Mouse (Mus musculus): Measurements from ENCODE around the gene Zfp760. TPM values are rescaled to one million over a fixed set of nuclear protein-coding genes. Genes with fewer than 3 reads are reported as not detected.
"Not testable (repeated sequence)": the region's sequence is repeated elsewhere in the genome, so short reads cannot be mapped to it uniquely, and the experiment has no call there.

The Zfp760 gene
- polyA plus RNA-seq, 1 experiment = 0.02 TPM

- no peaks in the 10 kb centered on the region for H3K27me3 ChIP-seq (ENCODE audit: control insufficient read depth)
- no peaks in the 10 kb centered on the region for H3K9me3 ChIP-seq (ENCODE audit: control insufficient read depth, low read length)
- H3K4me1 ChIP-seq (ENCODE audit: control insufficient read depth) = peaks cover 53% of the 10 kb centered on the region
- peaks cover 33% of the 10 kb centered on the region for H3K36me3 ChIP-seq (ENCODE audit: control insufficient read depth)
- H3K4me3 ChIP-seq (replicated peaks) = peak overlapping the region; percentile 66
- TF ChIP-seq GATA1 (IDR thresholded peaks at IDR 0.05; ENCODE audit: low read length) (no peak), TAL1 (IDR thresholded peaks at IDR 0.05; ENCODE audit: low read length) (no peak)
Observed at GRCm38 (mm10) chr17:21708401-21708800, 860 bp downstream of the Zfp760 start.

- H3K4me1 ChIP-seq (ENCODE audit: control insufficient read depth) = peaks cover 19% of the 10 kb centered on the region
- not testable (repeated sequence) for H3K9me3 ChIP-seq (ENCODE audit: control insufficient read depth, low read length); H3K4me3 ChIP-seq (replicated peaks); H3K36me3 ChIP-seq (ENCODE audit: control insufficient read depth); H3K27me3 ChIP-seq (ENCODE audit: control insufficient read depth)
Observed at GRCm38 (mm10) chr17:21730495-21730894, 23.0 kb downstream of the Zfp760 start, which contains the start of gene Zfp229. TSS of gene Zfp229 (plus strand) at chr17:21730795.

DNA sequence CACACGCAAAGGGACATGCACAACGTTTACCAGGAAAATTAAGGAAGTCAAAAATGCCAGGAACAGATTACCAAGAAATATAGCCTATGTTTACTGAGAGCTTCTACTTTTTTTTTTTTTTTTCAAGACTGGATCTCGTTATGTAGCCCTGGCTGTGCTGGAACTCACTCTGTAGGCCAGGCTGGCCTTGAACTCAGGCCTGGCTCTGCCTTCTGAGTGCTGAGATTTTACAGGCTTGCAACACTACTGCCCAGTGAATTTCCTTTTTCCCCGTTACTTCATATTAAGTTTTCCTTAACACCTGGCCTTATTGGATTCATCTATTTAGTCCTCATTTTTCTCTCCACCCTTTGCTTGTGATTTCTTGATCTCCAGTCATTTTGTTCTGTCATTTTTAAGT lies 25.5 kb downstream of the Zfp760 start:
- no peaks in the 10 kb centered on the region for H3K27me3 ChIP-seq (ENCODE audit: control insufficient read depth)
- H3K36me3 ChIP-seq (ENCODE audit: control insufficient read depth) = peaks cover 6% of the 10 kb centered on the region
- no peaks in the 10 kb centered on the region for H3K9me3 ChIP-seq (ENCODE audit: control insufficient read depth, low read length)
- TF ChIP-seq TAL1 (IDR thresholded peaks at IDR 0.05; ENCODE audit: low read length) (no peak), GATA1 (IDR thresholded peaks at IDR 0.05; ENCODE audit: low read length) (no peak)
- peak overlapping the region; percentile 85 for H3K4me3 ChIP-seq (replicated peaks)
- peaks cover 19% of the 10 kb centered on the region for H3K4me1 ChIP-seq (ENCODE audit: control insufficient read depth)

DNA sequence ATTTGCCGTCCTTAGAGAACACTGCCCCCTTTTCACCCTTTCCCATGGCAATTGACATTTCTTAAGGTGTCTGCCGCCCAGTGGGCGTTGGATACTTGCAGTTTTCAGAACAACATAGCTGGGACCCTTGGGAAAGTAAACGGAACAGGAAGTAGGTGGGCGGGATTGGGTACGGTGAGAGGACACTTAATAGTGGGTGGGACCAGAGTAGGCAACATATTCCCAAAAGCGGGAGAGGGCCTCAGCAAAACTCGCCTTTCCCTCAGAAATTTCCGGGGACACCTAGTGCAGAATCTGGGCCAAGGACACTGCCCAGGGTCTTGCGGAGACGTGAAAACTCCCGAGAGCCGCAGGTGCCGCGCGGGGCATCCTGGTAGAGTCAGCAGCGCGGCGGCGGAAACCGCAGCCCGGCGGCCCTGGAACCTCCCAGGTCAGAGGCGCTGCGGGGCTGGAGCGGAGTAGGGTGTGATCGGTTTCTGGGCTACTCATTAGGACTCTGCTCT lies 26.0 kb downstream of the Zfp760 start:
- Histone ChIP-seq H3K4me1 (ENCODE audit: control insufficient read depth) (peaks cover 19% of the 10 kb centered on the region), H3K9me3 (ENCODE audit: control insufficient read depth, low read length) (no peaks in the 10 kb centered on the region), H3K4me3 (replicated peaks) (peak overlapping the region; percentile 85), H3K27me3 (ENCODE audit: control insufficient read depth) (no peaks in the 10 kb centered on the region), H3K36me3 (ENCODE audit: control insufficient read depth) (peaks cover 8% of the 10 kb centered on the region)
- TF ChIP-seq TAL1 (IDR thresholded peaks at IDR 0.05; ENCODE audit: low read length) = no peak
- no peak for TF ChIP-seq GATA1 (IDR thresholded peaks at IDR 0.05; ENCODE audit: low read length)

GRCm38 (mm10) chr17:21752791-21753190 lies 45.2 kb downstream of the Zfp760 start:
- Histone ChIP-seq H3K27me3 (ENCODE audit: control insufficient read depth) (peaks cover 31% of the 10 kb centered on the region), H3K9me3 (ENCODE audit: control insufficient read depth, low read length) (no peaks in the 10 kb centered on the region), H3K4me1 (ENCODE audit: control insufficient read depth) (no peaks in the 10 kb centered on the region), H3K4me3 (replicated peaks) (no peak overlapping the region), H3K36me3 (ENCODE audit: control insufficient read depth) (no peaks in the 10 kb centered on the region)
- TF ChIP-seq GATA1 (IDR thresholded peaks at IDR 0.05; ENCODE audit: low read length) (no peak), TAL1 (IDR thresholded peaks at IDR 0.05; ENCODE audit: low read length) (no peak)

- peaks cover 31% of the 10 kb centered on the region for H3K27me3 ChIP-seq (ENCODE audit: control insufficient read depth)
- TF ChIP-seq TAL1 (IDR thresholded peaks at IDR 0.05; ENCODE audit: low read length) (no peak), GATA1 (IDR thresholded peaks at IDR 0.05; ENCODE audit: low read length) (no peak)
- no peak overlapping the region for H3K4me3 ChIP-seq (replicated peaks)
- H3K4me1 ChIP-seq (ENCODE audit: control insufficient read depth) = no peaks in the 10 kb centered on the region
- no peaks in the 10 kb centered on the region for H3K36me3 ChIP-seq (ENCODE audit: control insufficient read depth)
- no peaks in the 10 kb centered on the region for H3K9me3 ChIP-seq (ENCODE audit: control insufficient read depth, low read length)
Observed at GRCm38 (mm10) chr17:21753342-21754208, 46.0 kb downstream of the Zfp760 start.

DNA sequence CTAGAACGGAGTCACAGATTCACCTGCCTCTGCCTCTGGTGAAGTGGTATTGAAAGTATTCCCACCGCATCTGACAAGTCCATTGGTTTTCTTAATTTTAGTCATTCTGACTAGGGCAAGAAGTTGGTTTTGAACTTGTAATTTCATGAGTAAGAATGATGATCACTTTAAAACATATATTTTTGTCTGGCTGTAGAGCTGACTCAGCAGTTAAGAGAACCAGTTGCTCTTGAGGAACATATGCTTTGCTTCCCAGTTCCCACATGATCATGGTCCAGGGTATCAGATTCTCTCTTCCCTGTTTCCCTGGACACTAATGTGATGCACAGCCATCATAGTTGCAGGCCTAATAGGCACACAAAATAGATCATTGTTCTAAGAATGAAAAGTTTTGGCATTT lies 62.8 kb downstream of the Zfp760 start:
- no peaks in the 10 kb centered on the region for H3K36me3 ChIP-seq (ENCODE audit: control insufficient read depth)
- H3K27me3 ChIP-seq (ENCODE audit: control insufficient read depth) = no peaks in the 10 kb centered on the region
- TF ChIP-seq GATA1 (IDR thresholded peaks at IDR 0.05; ENCODE audit: low read length) = no peak
- no peak for TF ChIP-seq TAL1 (IDR thresholded peaks at IDR 0.05; ENCODE audit: low read length)
- H3K4me3 ChIP-seq (replicated peaks) = no peak overlapping the region
- no peaks in the 10 kb centered on the region for H3K9me3 ChIP-seq (ENCODE audit: control insufficient read depth, low read length)
- H3K4me1 ChIP-seq (ENCODE audit: control insufficient read depth) = no peaks in the 10 kb centered on the region

Other genes with a start within 250 kb of the Zfp760 start
- gene Zfp53, start 218.7 kb upstream of the Zfp760 start, polyA plus RNA-seq (2012) = 0.05 and 0.13 TPM in 2 replicates
- gene Zfp52, start 172.2 kb upstream of the Zfp760 start, polyA plus RNA-seq (2012) = 0.01 TPM in 1 of 2 replicates, not detected in the other
- 0.09 and 0.14 TPM in 2 replicates for gene Zfp948, start 140.7 kb upstream of the Zfp760 start, polyA plus RNA-seq (2012)
- gene Zfp983, start 57.1 kb upstream of the Zfp760 start, polyA plus RNA-seq (2012) = 0.05 and 0.10 TPM in 2 replicates
- gene Gm10226, start 15.9 kb upstream of the Zfp760 start, polyA plus RNA-seq (2012) = not detected in 2 replicates
- 0.07 and 0.16 TPM in 2 replicates for gene Zfp229, start 23.1 kb downstream of the Zfp760 start, polyA plus RNA-seq (2012)
- gene Zfp820, start 138.0 kb downstream of the Zfp760 start, polyA plus RNA-seq (2012) = 0.04 TPM in 1 of 2 replicates, not detected in the other
- not detected in 2 replicates for gene Zfp995, start 202.2 kb downstream of the Zfp760 start, polyA plus RNA-seq (2012)